Mouse (Mus musculus) hindbrain, postnatal 0 days (tissue): ENCODE data around the gene Gm39566. TPM values are rescaled to one million over a fixed set of nuclear protein-coding genes. Genes with fewer than 3 reads are reported as not detected.
A peak's percentile ranks its signal among the peaks of the same experiment; 100 is the strongest.

Experiments used
- ATAC-seq: fragments of 200-750 bp; cut with Nextera tagmentation; 2 replicates; pipeline ENCODE4 v1.8.0; 2017; ENCODE audit warnings: mild to moderate bottlenecking, moderate TSS enrichment, moderate library complexity
- DNase-seq: peaks from one replicate; pipeline ENCODE4 v3.0.0-alpha.2; 2015; ENCODE audit warnings: low spot score
- H3K27ac ChIP-seq: fragments of 300-500 bp; sonication (generic); 2 replicates; pipeline ENCODE4 v1.5.1; 2014; ENCODE audit warnings: mild to moderate bottlenecking
- H3K27me3 ChIP-seq: fragments of 300-500 bp; sonication (generic); 2 replicates; pipeline ENCODE4 v1.6.1; 2014; ENCODE audit warnings: low read length, mixed read lengths; ENCODE audit not compliant: insufficient read depth
- H3K36me3 ChIP-seq: fragments of 300-500 bp; sonication (generic); 2 replicates; pipeline ENCODE4 v1.6.1; 2014; ENCODE audit warnings: low read length, mixed read lengths; ENCODE audit not compliant: insufficient read depth
- H3K4me1 ChIP-seq: fragments of 300-500 bp; sonication (generic); 2 replicates; pipeline ENCODE4 v1.6.1; 2014; ENCODE audit warnings: antibody characterized with exemption, low read length, mixed read lengths; ENCODE audit not compliant: insufficient read depth
- H3K4me2 ChIP-seq: fragments of 300-500 bp; sonication (generic); 2 replicates; pipeline ENCODE4 v1.6.1; 2014; ENCODE audit warnings: low read depth, mild to moderate bottlenecking, low read length, moderate library complexity, mixed read lengths
- H3K4me3 ChIP-seq: fragments of 300-500 bp; sonication (generic); 2 replicates; pipeline ENCODE4 v1.5.1; 2014; ENCODE audit warnings: low read length
- H3K9ac ChIP-seq: fragments of 300-500 bp; sonication (generic); replicated peaks from 2 replicates; pipeline ENCODE4 v1.6.1; 2014; ENCODE audit warnings: mild to moderate bottlenecking, low read length, moderate library complexity, mixed read lengths
- H3K9me3 ChIP-seq: fragments of 300-500 bp; sonication (generic); 2 replicates; pipeline ENCODE4 v1.6.1; 2016; ENCODE audit warnings: low read length, mixed read lengths
- CTCF ChIP-seq: IDR thresholded peaks from 2 replicates; pipeline ENCODE4 v1.5.1; 2016; ENCODE audit warnings: antibody characterized with exemption, control low read depth, low read depth
- WGBS: fragments of 180-500 bp; shearing (Covaris S2); extraction: QIAGEN DNeasy Blood & Tissue Kit; methylation state at CpG from one replicate; pipeline ENCODE4 v1.1.7; 2014; 5-methylcytosine and 5-hydroxymethylcytosine counted together
- polyA plus RNA-seq: library from polyadenylated mRNA; unstranded; fragments of >200 nt; fragmentation: Nextera tagmentation; extraction: Ambion mirVana; gene quantifications from 2 replicates; pipeline ENCODE4 v1.2.1, GENCODE M21; 2015
- total RNA-seq: library from RNA; depleted of rRNA; stranded (reverse); fragments of >200 nt; gene quantifications from 2 replicates; pipeline ENCODE4 v1.2.3, GENCODE M21; 2014

The Gm39566 gene
- total and polyA plus RNA-seq, 2 experiments from 2014 or later = not detected

DNA sequence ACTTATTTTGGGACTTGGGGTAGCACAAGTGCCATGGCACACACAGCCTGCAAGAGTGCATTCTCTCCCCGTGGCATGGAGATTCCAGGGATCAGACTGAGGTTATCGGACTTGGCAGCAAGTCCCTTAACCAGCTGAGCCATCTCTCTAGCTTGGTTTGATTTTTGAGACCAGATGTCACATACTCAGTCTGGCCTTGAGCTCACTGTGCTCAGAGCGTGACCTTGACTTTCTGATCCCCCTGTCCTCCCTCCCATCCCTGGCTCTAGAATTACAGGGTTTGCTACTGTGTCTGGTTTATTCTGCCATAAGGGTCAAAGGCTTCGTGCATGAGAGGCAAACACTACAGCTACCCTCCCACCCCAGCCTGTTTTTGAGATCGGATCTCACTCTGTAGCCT lies 25.7 kb downstream of the Gm39566 start:
- Histone ChIP-seq H3K9ac (0 out of 2 replicates have a peak overlapping the region, but pooled peaks have one; percentile 28), H3K9me3 (no peaks in the 10 kb centered on the region), H3K27me3 (no peaks in the 10 kb centered on the region), H3K27ac (no peak overlapping the region), H3K4me2 (no peak overlapping the region), H3K4me3 (no peak overlapping the region), H3K4me1 (no peaks in the 10 kb centered on the region), H3K36me3 (no peaks in the 10 kb centered on the region)
- ATAC-seq (no peak), DNase-seq (no peak)
- no peak for TF ChIP-seq CTCF
- 60% methylated on average over 5 of the region's 5 CpGs for WGBS

DNA sequence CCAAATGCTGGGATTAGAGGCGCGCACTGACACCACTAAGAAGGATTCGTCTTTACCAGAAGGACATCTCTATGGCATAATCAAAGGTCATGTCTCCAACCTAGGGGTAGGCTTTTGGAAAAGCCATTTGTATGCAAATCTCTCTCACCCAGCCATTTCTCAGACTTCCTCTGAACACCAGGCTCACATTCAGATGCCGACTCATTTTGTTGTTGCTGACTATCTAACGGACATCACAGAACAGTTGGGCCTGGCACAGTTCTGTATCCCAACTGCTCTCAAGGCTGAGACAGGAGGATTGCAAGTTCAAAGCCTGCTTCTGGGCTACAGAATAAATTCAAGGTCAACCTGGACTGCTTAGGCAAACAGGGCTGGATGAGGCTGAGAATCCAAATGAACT lies 27.8 kb downstream of the Gm39566 start:
- no peak for DNase-seq
- Histone ChIP-seq H3K9me3 (no peaks in the 10 kb centered on the region), H3K4me1 (no peaks in the 10 kb centered on the region), H3K4me2 (no peak overlapping the region), H3K9ac (no peak overlapping the region), H3K27me3 (no peaks in the 10 kb centered on the region), H3K27ac (no peak overlapping the region), H3K36me3 (no peaks in the 10 kb centered on the region), H3K4me3 (no peak overlapping the region)
- 80% methylated on average over 5 of the region's 5 CpGs for WGBS
- ATAC-seq = no peak
- TF ChIP-seq CTCF = no peak

DNA sequence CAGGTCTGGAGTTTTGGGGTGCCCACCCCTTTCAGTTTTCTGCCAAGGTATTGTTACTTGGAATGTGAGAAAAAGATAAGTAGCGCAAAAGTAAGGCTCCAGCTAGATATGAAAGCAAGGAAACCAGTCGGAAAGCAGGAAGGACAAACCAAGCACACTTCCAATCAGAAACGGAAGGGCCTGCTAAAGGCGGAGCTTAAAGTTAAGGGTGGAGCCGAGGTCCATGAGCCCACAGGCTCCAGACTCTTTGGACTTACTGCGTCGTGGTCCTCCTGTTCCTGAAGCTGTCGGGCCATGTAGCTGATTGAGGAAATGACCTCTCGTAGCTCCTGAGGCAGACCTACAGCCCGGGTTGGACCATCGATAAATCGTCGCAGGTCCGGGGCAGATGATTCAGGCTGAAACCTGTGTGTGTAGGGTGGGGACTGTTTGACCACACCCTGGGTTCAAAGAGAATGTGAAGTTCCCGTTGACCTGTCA lies 30.3 kb downstream of the Gm39566 start:
- H3K9me3 ChIP-seq = no peaks in the 10 kb centered on the region
- no peak for ATAC-seq
- H3K36me3 ChIP-seq = no peaks in the 10 kb centered on the region
- 44% methylated on average over 15 of the region's 15 CpGs for WGBS
- no peak for DNase-seq
- 0 out of 2 replicates have a peak overlapping the region, but pooled peaks have one; percentile 11 for H3K4me2 ChIP-seq
- no peak overlapping the region for H3K27ac ChIP-seq
- no peak for TF ChIP-seq CTCF
- no peak overlapping the region for H3K9ac ChIP-seq
- no peaks in the 10 kb centered on the region for H3K4me1 ChIP-seq
- H3K27me3 ChIP-seq = no peaks in the 10 kb centered on the region
- no peak overlapping the region for H3K4me3 ChIP-seq

GRCm38 (mm10) chr11:69781828-69782227 lies 33.3 kb downstream of the Gm39566 start:
- Histone ChIP-seq H3K27me3 (no peaks in the 10 kb centered on the region), H3K36me3 (peaks cover 8% of the 10 kb centered on the region; the same call in 1 of the 2 replicates), H3K27ac (no peak overlapping the region), H3K9me3 (no peaks in the 10 kb centered on the region), H3K4me2 (no peak overlapping the region), H3K4me1 (no peaks in the 10 kb centered on the region), H3K9ac (no peak overlapping the region), H3K4me3 (no peak overlapping the region)
- TF ChIP-seq CTCF = no peak
- ATAC-seq (no peak), DNase-seq (no peak)
- 27% methylated on average over 4 of the region's 4 CpGs for WGBS

DNA sequence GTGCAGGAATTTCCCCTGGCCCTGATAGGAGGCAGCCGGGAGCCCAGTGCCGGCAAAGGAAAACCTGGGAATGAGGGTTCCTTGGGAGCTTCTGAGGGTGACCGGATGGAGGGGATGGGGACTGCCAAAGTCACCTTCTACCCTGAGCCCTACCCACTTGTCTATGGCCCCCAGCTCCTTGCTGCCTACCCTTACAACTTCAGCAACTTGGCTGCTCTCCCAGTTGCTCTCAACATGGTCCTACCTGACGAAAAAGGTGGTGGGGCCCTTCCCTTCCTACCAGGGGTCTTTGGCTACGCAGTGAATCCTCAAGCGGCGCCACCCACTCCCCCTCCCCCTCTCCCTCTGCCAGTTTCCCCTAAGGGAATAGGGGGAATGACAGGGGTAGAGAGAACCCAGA lies 36.1 kb downstream of the Gm39566 start:
- H3K27ac ChIP-seq = no peak overlapping the region
- H3K4me3 ChIP-seq = no peak overlapping the region
- no peaks in the 10 kb centered on the region for H3K9me3 ChIP-seq
- no peak overlapping the region for H3K4me2 ChIP-seq
- H3K27me3 ChIP-seq = no peaks in the 10 kb centered on the region
- no peak for TF ChIP-seq CTCF
- H3K9ac ChIP-seq = no peak overlapping the region
- H3K4me1 ChIP-seq = no peaks in the 10 kb centered on the region
- DNase-seq (no peak), ATAC-seq (no peak)
- H3K36me3 ChIP-seq = peaks cover 11% of the 10 kb centered on the region
- WGBS = 53% methylated on average over 7 of the region's 7 CpGs

DNA sequence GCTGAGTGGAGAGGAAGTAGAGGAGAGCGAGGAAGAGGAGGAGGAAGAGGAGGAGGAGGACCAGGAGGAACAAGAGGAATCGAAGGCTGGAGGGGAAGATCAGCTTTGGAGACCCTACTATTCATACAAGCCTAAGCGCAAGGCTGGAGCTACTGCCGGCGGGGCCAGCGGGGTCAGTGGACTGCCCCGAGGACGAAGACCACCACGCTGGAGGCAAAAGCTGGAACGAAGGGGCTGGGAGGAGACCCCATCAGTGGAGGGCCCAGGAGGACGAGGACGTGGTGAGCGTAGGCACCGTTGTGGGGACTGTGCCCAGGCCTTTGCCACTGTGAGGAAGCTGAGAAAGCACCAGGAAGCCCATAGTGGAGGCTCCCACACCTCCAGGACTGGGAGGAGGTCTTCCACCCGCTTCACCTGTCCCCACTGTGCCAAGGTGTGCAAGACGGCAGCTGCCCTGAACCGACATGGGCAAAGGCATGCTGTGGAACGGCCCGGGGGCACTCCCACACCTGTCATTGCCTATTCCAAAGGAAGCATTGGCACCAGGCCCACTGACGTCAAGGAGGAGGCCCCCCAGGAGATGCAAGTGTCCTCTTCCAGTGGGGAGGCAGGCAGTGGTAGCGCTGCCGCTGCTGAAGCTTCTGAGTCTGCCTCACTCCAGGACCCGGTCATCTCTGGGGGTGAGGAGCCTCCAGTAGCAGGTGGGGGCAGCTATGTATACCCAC lies 36.7 kb downstream of the Gm39566 start:
- no peak overlapping the region for H3K4me3 ChIP-seq
- TF ChIP-seq CTCF = no peak

More for the DNA sequence above, 36.7 kb downstream of the Gm39566 start:
- Histone ChIP-seq H3K27ac (no peak overlapping the region), H3K4me2 (no peak overlapping the region), H3K4me1 (no peaks in the 10 kb centered on the region), H3K36me3 (peaks cover 11% of the 10 kb centered on the region), H3K9me3 (no peaks in the 10 kb centered on the region), H3K9ac (no peak overlapping the region), H3K27me3 (no peaks in the 10 kb centered on the region)
- 61% methylated on average over 23 of the region's 23 CpGs for WGBS
- ATAC-seq (no peak), DNase-seq (no peak)
